Mouse (Mus musculus) common myeloid progenitor, adult 5-6 weeks (primary cell): ENCODE measurements around the gene Helz. TPM values are rescaled to one million over a fixed set of nuclear protein-coding genes. Genes with fewer than 3 reads are reported as not detected.
A peak's percentile ranks its signal among the peaks of the same experiment; 100 is the strongest.
"Not testable (repeated sequence)": the region's sequence is repeated elsewhere in the genome, so short reads cannot be mapped to it uniquely, and the experiment has no call there.

ENCODE experiments used
- ATAC-seq: replicated peaks from 2 replicates; pipeline ENCODE4 v1.8.0; 2016; ENCODE audit warnings: low read depth, mild to moderate bottlenecking, moderate TSS enrichment, inconsistent platforms; ENCODE audit not compliant: poor library complexity, severe bottlenecking
- total RNA-seq: library from RNA; stranded (forward); fragments of 200-1000, 187-1606 nt; gene quantifications from 2 replicates; pipeline ENCODE4 v1.2.3, GENCODE M21; 2017

The Helz gene
- 18.1 and 35.9 TPM in 2 replicates for total RNA-seq

DNA sequence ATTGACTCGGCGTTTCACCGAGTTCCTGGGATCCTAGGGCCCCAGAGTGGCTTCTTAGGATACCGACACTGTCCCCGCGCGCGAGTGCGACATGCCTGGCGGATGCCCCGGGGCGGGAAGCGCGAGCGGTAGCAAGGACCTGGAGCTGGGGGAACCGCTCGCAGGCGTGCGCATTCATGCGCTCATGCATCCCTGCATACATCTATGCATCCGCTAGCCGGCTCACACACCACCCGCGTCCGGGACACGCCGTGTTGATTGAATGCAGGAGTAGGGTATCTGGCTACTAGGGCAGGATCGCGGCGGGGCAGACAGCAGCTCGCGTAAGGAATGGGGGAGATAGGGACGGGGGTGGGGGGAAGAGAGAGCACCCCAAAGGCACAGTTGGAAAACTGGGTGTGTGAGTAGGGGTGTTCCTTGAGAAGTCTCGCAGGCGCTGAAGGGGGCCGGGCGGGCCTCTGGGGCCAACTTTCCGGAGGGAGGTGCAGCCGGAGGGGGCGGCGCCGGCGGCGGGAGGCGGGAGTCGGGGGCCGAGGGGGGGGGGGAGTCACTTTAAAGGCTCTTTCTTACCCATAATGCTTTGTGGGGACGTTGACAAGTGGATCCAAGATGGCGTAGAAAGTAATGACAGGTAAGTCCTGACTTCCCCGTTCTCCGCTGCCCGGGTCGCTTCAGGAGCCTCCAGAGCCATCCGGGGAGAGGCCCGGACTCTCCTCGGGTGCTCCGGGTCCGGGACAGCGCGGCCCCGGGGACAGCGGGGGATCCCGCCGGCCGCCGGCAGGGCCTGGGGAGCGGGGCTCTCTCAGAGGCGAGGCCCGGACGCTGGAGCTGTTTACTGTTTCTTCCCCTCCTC is at the start of gene Helz:
TSS of gene Helz (plus strand) at position 580 of the 853 bp plus-strand sequence.
- peak; percentile 68 for ATAC-seq

DNA sequence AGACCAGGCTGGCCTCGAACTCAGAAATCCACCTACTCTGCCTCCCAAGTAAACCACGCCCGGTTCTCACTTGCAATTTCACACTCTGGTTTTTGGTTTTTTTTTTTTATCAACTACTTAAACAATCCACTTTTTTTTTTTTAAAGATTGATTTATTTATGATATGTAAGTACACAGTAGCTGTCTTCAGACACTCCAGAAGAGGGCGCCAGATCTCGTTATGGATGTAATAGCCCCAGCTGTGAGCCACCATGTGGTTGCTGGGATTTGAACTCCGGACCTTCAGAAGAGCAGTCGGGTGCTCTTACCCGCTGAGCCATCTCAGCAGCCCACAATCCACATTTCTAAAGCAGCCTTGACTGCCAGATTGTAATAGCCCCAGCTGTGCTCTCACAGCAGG is 44.9 kb upstream of the Helz start:
- ATAC-seq, result no peak

DNA sequence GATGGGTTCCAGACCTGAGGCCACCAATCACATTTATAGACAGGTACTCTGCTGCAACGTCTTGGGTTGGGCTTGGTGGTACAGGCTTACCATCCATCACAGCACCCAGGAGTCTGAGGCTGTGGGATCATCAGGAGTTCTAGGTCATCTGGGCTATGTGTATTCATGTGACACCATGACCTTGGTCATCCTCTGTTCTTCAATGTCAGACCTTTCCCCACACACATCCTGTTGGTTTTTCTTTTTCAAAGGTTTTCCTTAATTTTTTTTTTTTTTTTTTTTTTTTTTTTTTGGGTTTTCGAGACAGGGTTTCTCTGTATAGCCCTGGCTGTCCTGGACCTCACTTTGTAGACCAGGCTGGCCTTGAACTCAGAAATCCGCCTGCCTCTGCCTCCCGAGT is 43.4 kb upstream of the Helz start:
- ATAC-seq, result not testable (repeated sequence)

DNA sequence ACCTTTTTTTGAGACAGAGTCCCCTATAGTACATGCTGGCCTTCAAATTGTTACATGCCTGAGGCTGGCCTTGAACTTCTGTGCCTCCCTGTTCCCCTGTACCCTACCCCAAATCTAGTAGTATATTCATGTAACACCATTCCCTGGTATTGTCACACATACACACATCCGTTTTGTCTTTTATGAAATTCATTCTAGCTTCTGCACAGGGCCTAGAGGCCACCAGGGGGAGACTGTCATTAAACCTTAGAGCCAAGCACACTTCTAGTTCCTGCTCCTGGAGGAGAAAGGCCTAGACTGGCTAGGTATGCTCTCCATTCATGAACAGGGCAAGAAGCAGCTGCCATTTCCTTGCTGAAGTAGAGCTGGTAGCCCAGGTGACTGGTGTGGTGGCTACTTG is 41.5 kb upstream of the Helz start:
- ATAC-seq, result peak; percentile 61

DNA sequence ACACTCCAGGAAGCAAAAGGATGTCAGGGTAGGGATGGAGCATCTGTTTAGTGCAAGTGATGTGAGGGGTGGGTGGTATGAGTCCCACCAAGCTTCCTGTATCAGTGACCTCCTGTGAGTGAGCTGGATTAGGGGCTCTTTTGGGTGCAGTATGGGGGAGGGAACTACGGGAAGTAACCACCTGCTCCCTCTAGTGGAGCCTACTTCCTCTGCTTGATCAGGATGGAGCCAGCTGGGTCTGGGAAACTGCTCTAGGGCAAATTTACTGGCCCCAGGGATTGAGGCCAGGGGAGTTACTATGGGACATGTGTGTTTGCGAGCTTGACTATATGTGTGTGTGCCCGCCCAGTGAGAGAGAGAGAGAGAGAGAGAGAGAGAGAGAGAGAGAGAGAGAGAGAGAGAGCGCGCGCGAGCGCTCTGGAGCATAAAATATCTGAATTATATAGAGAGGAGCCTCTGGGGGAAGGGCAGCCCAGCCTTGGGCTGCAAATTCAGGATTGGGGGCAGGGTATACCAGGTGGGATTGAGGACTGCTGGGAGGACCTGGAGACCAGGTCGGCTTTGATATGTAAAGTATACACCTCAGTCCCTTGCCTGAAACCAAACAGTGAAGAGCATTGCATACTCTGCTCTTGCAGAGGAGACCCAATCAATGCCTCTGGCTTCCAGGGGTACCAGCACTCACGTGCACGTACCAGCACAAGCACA is 37.9 kb upstream of the Helz start:
- ATAC-seq, result peak; percentile 45

DNA sequence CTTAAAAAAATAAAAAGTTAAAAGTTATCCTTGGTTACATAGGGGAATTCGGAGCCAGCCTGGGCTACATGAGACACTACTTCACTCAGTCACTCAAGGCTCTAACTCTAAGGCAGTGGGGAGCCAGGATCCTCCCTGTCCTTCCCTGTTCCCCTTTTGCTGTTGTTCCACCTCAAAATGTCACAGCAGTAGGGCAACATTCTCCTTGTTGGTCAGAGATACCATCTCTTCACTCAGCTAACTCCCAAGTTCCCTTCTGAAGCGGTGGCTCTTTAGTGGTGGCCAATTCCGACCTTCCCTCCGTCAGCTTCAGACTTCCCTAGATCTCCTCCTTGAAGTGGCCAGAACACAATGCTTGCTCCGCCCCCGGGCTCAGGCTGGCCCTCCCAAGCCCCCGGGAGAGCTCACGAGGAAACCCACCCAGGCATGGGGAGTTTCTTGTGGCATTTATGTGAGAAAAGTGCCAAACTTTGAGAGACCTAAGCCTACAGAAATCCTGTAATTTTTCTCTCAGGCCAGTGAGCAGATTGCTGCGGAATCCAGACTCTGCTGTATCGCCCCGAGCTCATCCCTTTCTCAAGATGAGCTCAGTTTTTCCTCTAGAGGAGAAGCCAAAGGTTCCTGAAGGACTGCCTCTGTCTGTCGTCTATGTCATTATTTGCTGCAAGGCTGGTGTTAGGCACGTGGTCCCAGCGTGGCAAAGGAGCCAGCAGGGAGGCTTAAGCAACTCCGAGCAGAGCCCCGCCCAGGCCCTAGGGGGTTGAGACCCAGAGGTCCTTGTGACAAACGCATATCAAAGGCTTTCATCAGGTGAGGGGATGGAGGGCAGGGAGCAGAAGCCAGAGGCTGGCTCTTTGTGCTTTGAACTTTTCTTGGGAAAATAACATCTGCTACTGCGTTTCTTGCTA is 37.1 kb upstream of the Helz start:
- ATAC-seq, result peak; percentile 43

DNA sequence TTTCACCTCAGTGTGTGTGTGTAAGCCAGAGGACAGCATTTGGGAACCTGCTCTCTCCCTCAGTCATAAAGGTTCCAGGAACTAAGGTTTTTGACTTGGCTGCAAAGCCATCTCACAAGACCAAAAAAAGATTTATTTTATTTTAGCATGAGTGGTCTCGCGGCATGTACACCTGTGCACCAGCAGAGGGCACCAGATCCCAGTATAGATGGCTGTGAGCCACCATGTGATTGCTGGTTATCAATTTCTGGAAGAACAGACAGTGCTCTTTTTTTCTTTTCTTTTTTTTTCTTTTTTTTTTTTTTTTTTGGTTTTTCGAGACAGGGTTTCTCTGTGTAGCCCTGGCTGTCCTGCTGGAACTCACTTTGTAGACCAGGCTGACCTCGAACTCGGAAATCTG is 35.8 kb upstream of the Helz start:
- ATAC-seq, result peak; percentile 65

DNA sequence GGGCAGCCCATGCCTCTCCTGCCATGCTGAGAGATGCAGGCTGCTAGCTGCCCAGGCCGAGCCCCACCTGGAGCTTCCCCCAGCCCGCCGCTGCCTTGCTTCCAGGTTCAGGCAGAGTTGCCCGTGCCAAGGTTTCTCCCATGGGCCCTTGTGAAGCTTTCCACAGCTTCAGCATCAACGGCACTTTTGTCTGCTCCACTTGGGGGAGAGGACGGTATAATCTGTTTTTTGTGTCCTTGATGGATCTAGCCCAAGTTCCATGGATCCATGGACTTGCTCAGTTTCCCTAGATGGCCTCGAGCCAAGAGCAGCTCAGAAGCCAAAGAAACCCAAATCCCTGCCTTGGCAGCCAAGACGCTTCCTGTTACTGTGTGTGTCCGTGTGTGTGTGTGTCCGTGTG is 34.7 kb upstream of the Helz start:
- no peak for ATAC-seq

DNA sequence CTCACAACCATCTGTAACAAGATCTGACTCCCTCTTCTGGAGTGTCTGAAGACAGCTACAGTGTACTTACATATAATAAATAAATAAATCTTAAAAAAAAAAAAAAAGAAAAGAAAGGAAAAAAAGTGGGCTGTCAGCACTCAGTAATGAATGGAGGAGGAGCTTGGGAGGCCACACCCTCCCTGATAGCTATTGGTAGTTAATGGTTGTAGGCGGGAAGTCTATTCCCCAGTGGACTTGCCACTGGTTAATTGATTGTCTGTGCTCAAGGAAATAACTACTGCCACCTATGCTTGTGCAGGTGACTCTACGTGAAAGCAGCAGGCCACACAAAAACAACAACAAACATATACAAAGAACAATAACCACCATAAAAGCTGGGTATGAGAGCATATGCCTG is 31.3 kb upstream of the Helz start:
- ATAC-seq, result no peak

DNA sequence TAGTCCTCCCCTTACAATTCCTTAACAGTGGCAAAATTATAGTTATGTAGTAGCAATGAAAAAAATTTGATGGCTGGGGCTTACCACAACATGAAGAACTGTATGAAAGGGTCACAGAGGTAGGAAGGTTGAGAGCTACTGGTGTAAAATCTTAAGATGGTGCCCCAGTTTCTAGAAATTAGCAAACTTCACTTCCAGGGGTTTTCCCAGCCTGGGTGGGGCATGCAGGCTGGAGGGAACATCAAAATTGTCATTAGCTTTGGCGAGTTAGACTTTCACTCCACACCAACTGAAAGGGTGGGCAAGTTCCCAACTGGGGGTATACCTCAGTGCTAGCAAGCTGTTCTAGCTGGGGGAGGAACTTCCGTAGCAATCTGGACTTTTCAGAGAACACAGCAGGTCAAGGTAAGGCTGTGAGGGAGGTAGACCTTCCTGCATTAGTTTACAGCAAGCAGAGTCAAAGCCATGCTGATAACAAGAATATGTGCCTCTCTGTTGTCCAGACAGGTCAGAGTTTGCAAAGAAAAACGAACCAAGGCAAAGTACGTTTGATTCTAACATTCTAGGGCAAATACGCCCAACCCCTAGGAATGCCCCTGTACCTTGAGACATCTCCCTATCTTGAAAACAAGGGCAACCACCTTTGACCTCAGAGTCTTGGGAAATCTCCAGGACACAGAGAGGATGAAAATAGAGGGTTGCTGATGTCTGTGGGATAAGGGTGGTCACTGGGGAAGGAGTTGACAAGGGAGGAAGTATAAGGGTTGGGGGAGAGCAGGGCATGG is 28.9 kb upstream of the Helz start:
- ATAC-seq, result no peak

DNA sequence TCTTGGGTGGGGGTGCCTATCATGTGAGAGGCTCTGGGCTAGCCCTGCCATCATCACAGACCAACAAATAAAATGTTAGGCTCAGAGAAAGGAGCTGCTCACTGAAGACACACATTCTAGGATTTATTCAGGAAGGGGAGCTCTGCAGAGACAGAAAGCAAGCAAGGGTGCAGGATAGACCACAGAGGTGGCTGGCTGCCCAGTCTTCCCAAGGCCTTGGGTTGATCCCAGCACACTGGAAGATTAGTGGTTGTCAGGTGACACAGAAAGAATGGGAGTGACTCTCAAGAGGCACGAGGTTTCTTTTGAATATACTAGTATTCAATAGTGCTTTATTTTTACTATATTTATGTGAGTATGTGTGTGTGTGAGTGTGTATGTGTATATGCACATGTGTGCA is 26.6 kb upstream of the Helz start:
- ATAC-seq, result no peak

DNA sequence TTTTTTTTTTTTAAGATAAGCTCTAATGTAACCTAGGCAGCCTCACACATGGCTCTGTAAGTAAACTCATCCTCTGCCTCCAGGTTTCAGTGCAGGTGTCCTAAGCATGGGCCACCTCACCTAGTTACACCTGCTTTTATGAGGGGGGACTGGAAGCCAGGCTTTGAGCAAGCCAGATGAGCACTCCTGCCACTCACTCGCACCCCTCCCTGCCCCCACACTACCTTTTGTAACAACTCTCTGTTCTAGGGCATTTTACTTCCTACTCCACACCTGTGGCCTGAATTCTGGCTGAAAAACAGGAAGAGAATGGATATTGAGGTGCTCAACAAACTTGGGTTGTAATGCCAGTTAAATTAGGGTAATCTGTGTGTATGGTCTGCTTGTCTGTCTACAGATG is 22.8 kb upstream of the Helz start:
- no peak for ATAC-seq

DNA sequence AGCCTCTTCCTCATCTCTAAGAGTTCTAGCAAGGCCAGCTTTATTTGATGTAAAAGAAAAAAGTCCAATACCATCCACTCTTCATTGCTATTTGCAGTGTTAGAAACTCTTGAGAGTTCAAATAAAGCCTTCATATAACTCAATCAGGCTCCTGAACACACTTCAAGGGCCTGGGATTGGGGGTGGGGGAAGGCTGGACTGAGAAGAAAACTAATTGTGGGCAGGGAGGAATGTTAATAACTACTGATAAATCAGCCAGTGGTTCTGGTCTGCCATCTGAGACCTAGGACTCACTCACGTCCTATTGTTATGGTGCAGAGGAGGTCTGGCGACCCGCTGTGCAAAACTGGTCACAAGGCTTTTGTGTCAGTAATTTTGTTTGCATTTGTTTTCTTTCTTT is 20.1 kb upstream of the Helz start:
- no peak for ATAC-seq

DNA sequence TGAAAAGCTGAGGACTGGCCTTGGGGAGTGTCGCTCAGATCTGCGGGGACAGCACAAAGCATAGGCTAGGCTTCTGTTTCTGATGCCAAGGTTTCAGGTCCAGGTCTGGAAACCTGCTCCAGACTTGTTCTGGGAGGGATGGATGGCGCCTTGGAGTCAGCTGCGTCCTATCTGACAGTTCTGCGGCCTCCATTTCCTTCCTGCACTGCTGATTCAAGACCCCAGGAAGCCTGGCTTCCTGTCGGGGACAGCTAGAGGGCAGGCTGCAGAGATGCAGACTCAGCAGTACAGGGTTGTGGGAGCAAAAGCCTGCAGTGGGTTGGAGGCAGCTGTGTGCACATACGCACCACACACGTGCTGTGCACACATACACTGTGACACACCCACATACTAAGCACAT is 18.4 kb upstream of the Helz start:
- ATAC-seq, result peak; percentile 97

DNA sequence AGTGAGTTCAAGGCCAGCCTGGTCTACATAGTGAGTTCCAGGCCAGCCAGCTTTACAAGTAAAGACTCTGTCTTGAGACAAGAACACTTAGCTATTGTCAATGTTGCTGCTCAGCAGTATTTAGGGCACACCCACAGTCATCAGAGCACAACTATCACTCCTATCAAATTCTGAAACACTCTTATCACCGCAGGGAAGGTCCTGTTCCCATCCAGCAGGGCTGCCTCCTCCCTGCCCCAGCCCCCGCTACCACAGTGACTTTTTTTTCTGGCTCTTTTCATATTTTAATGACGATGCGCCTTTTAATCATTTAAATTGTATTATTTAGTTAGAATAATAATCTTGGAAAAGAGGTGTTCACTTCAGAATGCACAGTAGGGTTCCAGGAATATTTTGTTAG is 16.3 kb upstream of the Helz start:
- ATAC-seq, result no peak

DNA sequence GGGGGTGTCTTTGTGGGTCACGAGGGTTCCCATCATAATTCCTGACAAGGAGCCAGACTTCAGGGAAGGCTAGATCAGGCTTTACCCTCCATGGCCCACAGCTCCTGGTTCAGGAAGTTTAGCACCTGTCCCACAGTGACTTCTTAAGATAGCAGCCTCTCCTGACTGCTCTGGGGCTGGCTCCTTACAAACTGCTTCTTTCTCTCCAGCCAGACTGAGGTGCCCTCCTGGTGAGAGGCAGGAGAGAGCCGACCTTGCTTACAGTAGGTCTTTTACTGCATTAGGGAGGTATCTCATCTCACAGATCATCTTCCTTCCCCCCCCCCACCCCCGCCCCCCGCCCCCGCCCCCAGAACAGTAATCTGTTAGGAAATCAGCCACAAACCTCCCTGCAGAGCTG is 15.5 kb upstream of the Helz start:
- no peak for ATAC-seq

DNA sequence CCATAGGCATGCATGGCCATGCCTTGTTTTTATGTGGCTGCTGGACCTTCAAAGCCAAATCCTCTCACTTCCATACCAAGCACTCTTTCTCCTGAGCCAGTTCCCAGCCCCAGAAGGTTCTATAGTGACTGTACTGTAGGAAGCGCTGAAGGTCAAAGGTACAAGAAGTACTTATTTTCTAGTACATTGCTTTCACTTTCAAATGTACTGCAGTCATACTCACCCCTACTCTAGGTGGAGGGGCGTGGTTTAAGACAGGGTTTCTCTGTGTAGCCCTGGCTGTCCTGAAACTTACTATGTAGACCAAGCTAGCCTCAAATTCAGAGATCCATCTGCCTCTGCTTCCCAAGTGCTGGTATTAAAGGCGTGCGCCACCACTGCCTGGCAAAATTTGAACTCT is 8.7 kb upstream of the Helz start:
- ATAC-seq, result no peak

DNA sequence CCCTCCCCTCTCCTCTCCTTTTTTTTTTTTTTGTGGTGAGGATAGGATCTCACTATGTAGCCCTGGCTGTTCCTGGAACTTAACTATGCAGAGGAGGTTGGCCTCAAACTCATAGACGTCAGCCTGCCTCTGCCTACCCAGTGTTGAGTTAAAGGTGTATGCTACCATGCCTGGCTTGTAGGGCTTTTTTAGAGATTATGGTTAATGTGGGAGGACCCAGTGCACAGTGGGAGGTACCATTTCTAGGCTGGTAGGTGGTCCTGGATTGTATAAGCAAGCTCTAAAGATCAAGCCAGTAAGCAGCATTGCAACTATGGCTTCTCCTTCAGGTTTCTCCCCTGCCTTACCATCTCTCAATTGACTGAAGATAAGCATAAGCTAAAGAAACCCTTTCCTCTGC is 7.4 kb upstream of the Helz start:
- ATAC-seq, result no peak

DNA sequence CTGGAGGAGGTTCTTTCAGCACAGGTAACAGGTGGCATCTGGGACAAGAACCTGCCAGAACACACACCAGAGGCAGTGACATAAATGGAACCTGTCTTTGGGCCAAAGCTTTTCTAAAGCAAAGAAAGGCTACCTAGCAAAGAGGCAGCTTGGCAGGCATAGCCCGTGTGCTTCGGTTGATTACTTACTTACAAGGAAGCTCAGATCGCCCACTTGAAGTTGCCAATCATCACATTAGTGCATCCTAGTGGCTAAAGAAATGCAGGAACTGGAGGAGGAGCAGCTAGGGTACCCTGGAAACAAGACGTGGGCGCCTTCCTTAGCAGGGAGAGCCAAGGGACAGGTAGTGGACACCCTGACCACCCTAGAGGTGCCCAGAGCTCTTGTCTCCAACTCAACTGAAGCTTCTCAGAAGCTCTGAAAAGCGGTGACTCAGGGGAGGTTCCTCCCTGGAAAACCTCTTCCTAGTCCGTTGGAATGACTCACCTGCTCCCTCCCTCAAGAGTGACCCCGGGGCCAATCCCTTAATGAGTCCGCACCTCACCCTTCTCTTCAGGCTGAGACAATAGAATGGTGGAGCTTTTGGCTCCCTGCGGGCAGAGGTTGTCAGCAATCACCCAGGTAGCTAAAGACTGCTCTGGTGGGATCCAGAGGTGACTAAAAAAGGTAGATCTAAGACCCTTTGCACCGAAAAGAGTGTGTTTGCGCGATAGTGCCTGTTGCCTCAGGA is 1.8 kb upstream of the Helz start:
- no peak for ATAC-seq
